Mouse (Mus musculus) testis, adult 2 months (tissue): ENCODE measurements around the gene Drc1. TPM values are rescaled to one million over a fixed set of nuclear protein-coding genes. Genes with fewer than 3 reads are reported as not detected.
A peak's percentile ranks its signal among the peaks of the same experiment; 100 is the strongest.

ENCODE experiments used
- H3K27ac ChIP-seq: fragments of 200-500 bp; 2 replicates; pipeline ENCODE4 v1.5.1; 2012; ENCODE audit warnings: low read depth, low read length; ENCODE audit not compliant: control insufficient read depth, insufficient read depth
- H3K27me3 ChIP-seq: fragments of 200-500 bp; 2 replicates; pipeline ENCODE4 v1.6.1; 2012; ENCODE audit warnings: mild to moderate bottlenecking, low read length, moderate library complexity; ENCODE audit not compliant: control insufficient read depth, insufficient read depth
- H3K36me3 ChIP-seq: fragments of 200-500 bp; 2 replicates; pipeline ENCODE4 v1.6.1; 2012; ENCODE audit warnings: mild to moderate bottlenecking, low read length; ENCODE audit not compliant: control insufficient read depth, insufficient read depth
- H3K4me1 ChIP-seq: fragments of 200-500 bp; 2 replicates; pipeline ENCODE4 v1.6.1; 2012; ENCODE audit warnings: low read length; ENCODE audit not compliant: control insufficient read depth, insufficient read depth
- H3K4me3 ChIP-seq: fragments of 200-500 bp; 2 replicates; pipeline ENCODE4 v1.5.1; 2012; ENCODE audit warnings: low read depth, mild to moderate bottlenecking, low read length, moderate library complexity, mixed read lengths; ENCODE audit not compliant: control insufficient read depth
- CTCF ChIP-seq: fragments of 200-500 bp; IDR thresholded peaks from 2 replicates; pipeline ENCODE4 v1.5.1; 2012; ENCODE audit warnings: low read depth, mild to moderate bottlenecking, inconsistent platforms, low read length, moderate library complexity; ENCODE audit not compliant: control insufficient read depth, insufficient read depth, insufficient replicate concordance
- POLR2A ChIP-seq: fragments of 200-500 bp; IDR thresholded peaks from 2 replicates; pipeline ENCODE4 v1.6.1; 2012; ENCODE audit warnings: low read depth, mild to moderate bottlenecking, inconsistent platforms, low read length, moderate library complexity; ENCODE audit not compliant: control insufficient read depth
- polyA plus RNA-seq: library from polyadenylated mRNA; depleted of rRNA; stranded (reverse); fragments of >200 nt; gene quantifications from 2 replicates; pipeline ENCODE4 v1.2.3, GENCODE M21; 2012

Gene Drc1
- polyA plus RNA-seq, 1 experiment, result 28.7 TPM

GRCm38 (mm10) chr5:30285944-30286799 lies 5.0 kb downstream of the Drc1 start:
- Histone ChIP-seq H3K36me3 (no peaks in the 10 kb centered on the region), H3K27me3 (no peaks in the 10 kb centered on the region), H3K4me3 (no peak overlapping the region), H3K27ac (no peak overlapping the region), H3K4me1 (0 out of 2 replicates have a peak, but pooled peaks cover 2% of the 10 kb centered on the region)
- no peak for TF ChIP-seq CTCF
- TF ChIP-seq POLR2A, result no peak

- no peak overlapping the region for H3K4me3 ChIP-seq
- no peaks in the 10 kb centered on the region for H3K36me3 ChIP-seq
- no peaks in the 10 kb centered on the region for H3K27me3 ChIP-seq
- H3K4me1 ChIP-seq, result no peaks in the 10 kb centered on the region
- no peak overlapping the region for H3K27ac ChIP-seq
- TF ChIP-seq CTCF (no peak), POLR2A (no peak)
Measured at GRCm38 (mm10) chr5:30287106-30287882, 6.1 kb downstream of the Drc1 start.

GRCm38 (mm10) chr5:30340815-30341214 lies 59.6 kb downstream of the Drc1 start:
- H3K27ac ChIP-seq, result no peak overlapping the region
- H3K4me3 ChIP-seq, result no peak overlapping the region
- no peaks in the 10 kb centered on the region for H3K4me1 ChIP-seq
- no peaks in the 10 kb centered on the region for H3K36me3 ChIP-seq
- no peaks in the 10 kb centered on the region for H3K27me3 ChIP-seq
- TF ChIP-seq CTCF (no peak), POLR2A (no peak)

- H3K4me1 ChIP-seq, result no peaks in the 10 kb centered on the region
- no peak overlapping the region for H3K27ac ChIP-seq
- H3K36me3 ChIP-seq, result no peaks in the 10 kb centered on the region
- TF ChIP-seq CTCF (no peak), POLR2A (no peak)
- no peaks in the 10 kb centered on the region for H3K27me3 ChIP-seq
- no peak overlapping the region for H3K4me3 ChIP-seq
Measured at GRCm38 (mm10) chr5:30341601-30342365, 60.6 kb downstream of the Drc1 start.

GRCm38 (mm10) chr5:30342601-30343015 lies 61.4 kb downstream of the Drc1 start:
- Histone ChIP-seq H3K27ac (no peak overlapping the region), H3K4me1 (no peaks in the 10 kb centered on the region), H3K4me3 (no peak overlapping the region), H3K27me3 (no peaks in the 10 kb centered on the region), H3K36me3 (no peaks in the 10 kb centered on the region)
- TF ChIP-seq POLR2A, result no peak
- no peak for TF ChIP-seq CTCF

- Histone ChIP-seq H3K4me3 (no peak overlapping the region), H3K27ac (no peak overlapping the region), H3K4me1 (no peaks in the 10 kb centered on the region), H3K27me3 (no peaks in the 10 kb centered on the region), H3K36me3 (no peaks in the 10 kb centered on the region)
- peak; percentile 76; the same call in 1 of the 2 replicates for TF ChIP-seq CTCF
- no peak for TF ChIP-seq POLR2A
Measured at GRCm38 (mm10) chr5:30343107-30343506, 61.9 kb downstream of the Drc1 start.

- H3K4me3 ChIP-seq, result no peak overlapping the region
- no peaks in the 10 kb centered on the region for H3K27me3 ChIP-seq
- no peaks in the 10 kb centered on the region for H3K4me1 ChIP-seq
- H3K36me3 ChIP-seq, result no peaks in the 10 kb centered on the region
- TF ChIP-seq CTCF (no peak), POLR2A (no peak)
- no peak overlapping the region for H3K27ac ChIP-seq
Measured at GRCm38 (mm10) chr5:30343886-30344285, 62.7 kb downstream of the Drc1 start.
